Mouse (Mus musculus) small intestine, adult 2 months (tissue): Measurements from ENCODE around the gene Ptprh.

ENCODE experiments used
- CTCF ChIP-seq: fragments of 200-500 bp; IDR thresholded peaks from 2 replicates; pipeline ENCODE4 v1.5.1; 2012; ENCODE audit warnings: low read depth, mild to moderate bottlenecking, control low read depth, inconsistent platforms, low read length, moderate library complexity, mixed read lengths; ENCODE audit not compliant: insufficient replicate concordance, insufficient read length; ENCODE audit errors: extremely low read depth
- POLR2A ChIP-seq: fragments of 200-500 bp; IDR thresholded peaks from 2 replicates; pipeline ENCODE4 v1.6.1; 2012; ENCODE audit warnings: low read depth, mild to moderate bottlenecking, control low read depth, inconsistent platforms, low read length, moderate library complexity

DNA sequence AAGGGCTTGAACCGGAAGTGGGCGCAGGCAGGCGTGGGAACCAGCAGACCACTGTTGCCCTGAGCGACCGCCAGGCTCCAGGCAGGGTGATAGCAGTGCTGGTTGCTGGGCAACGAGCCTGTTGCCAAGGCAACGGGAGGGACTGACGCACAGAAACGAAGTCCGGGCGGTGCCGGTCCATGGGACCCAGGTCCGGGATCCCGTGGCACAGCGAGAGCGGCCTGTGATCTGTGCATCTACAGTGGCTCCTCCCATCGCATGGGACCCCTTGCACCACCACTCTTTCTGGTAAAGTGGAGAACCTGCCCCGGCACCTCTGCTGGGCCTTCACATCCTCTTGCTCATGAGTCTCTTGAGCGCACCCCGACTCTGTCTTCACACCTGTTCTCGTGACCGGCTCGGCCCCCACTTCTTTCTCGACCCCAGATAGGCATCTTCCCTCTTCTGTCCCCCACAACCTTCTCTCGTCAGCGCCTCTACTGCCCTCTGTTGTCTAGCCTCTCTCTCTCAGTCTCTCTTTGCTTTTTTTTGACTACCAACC lies 57.2 kb downstream of the Ptprh start:
- TF ChIP-seq POLR2A (no peak), CTCF (no peak)
